Mouse (Mus musculus): ENCODE measurements at regions not wholly inside any gene's neighbourhood (a gene's known extent, or its start where the extent isn't known, plus 50 kb on each side); places are given as distances from the start of the nearest gene placed in this dataset.

GRCm38 (mm10) chr10:118564041-118564440 is 123.2 kb downstream of the Ifng start:
- TF ChIP-seq CTCF (conservative IDR thresholded peaks at IDR 0.05; ENCODE audit: insufficient read depth, insufficient read length, low read depth, low read length) (no peak), POLR2A (IDR thresholded peaks at IDR 0.05; ENCODE audit: low read depth, low read length) (no peak)
